Comparison of ENCODE assay signal across 14 mouse cellular contexts in genomic region chr2:7260186-7260585, GRCm38 (mm10).
DNase-seq lines count a peak whose midpoint lies in the region; TF ChIP-seq lines count a peak whose summit lies in the region.
"Had no signal": no experiment of that assay in that cellular context is flagged by ENCODE, and none has a peak within 500 bp of the region (broad histone marks: within the 10 kb centered on the region; RNA-seq: fewer than 3 reads in every experiment).

No protein-coding gene starts in this region.

- no peak overlapping the region; the same call in none of the 2 replicates for H3K27ac ChIP-seq in kidney, adult 2 months (ENCODE audit: insufficient read depth, low read depth, low read length)
- H3K27ac ChIP-seq: embryonic facial prominence, embryonic 13.5 days; neural tube, embryonic 13.5 days had no signal

- DNase-seq in kidney, adult 2 months: peak; percentile 44
- DNase-seq in kidney, postnatal 4 days: no peak
- peak; percentile 3 for DNase-seq in 3134 (ENCODE audit: extremely low read depth, insufficient read length, low spot score)
- peak; percentile 98 for DNase-seq in adipocyte (ENCODE audit: low spot score)
- DNase-seq in heart, adult 9 months (ENCODE audit: low spot score in 2 of 2): peak; percentile 75 to 79
- DNase-seq in cerebellum, postnatal 4 days (ENCODE audit: low spot score in 2 of 2): no peak
- DNase-seq in cerebellum, adult 11-12 months: no peak
- no peak for DNase-seq in layer of hippocampus, postnatal 14 days (ENCODE audit: low spot score in 2 of 2)
- DNase-seq: cerebellum, adult 11 months; lung, embryonic 14.5 days; midbrain, embryonic 14.5 days; thymus, postnatal 4 days had no signal

- 68% methylated on average over 4 of the region's 4 CpGs for WGBS in kidney, adult 2 months

- no peaks in the 10 kb centered on the region for H3K4me1 ChIP-seq in kidney, adult 2 months (ENCODE audit: control insufficient read depth, insufficient read depth, low read length)
- H3K4me1 ChIP-seq: embryonic facial prominence, embryonic 13.5 days; neural tube, embryonic 13.5 days had no signal

- no peaks in the 10 kb centered on the region for H3K36me3 ChIP-seq in kidney, adult 2 months (ENCODE audit: control insufficient read depth, insufficient read depth, low read length)
- H3K36me3 ChIP-seq: embryonic facial prominence, embryonic 13.5 days; neural tube, embryonic 13.5 days had no signal

- H3K27me3 ChIP-seq in kidney, adult 2 months (replicated peaks; ENCODE audit: control insufficient read depth, insufficient read depth, low read length): no peaks in the 10 kb centered on the region
- H3K27me3 ChIP-seq: embryonic facial prominence, embryonic 13.5 days; neural tube, embryonic 13.5 days had no signal

- H3K4me3 ChIP-seq in kidney, adult 2 months (ENCODE audit: insufficient read depth, low read depth, low read length): no peak overlapping the region
- H3K4me3 ChIP-seq: embryonic facial prominence, embryonic 13.5 days; neural tube, embryonic 13.5 days had no signal

- no peak for TF ChIP-seq POLR2A in kidney, adult 2 months (IDR thresholded peaks at IDR 0.05; ENCODE audit: low read depth, low read length)

- TF ChIP-seq CTCF in kidney, adult 2 months (conservative IDR thresholded peaks at IDR 0.05; ENCODE audit: insufficient read depth, insufficient read length, low read depth, low read length): no peak

Comparison
In these comparisons a context has a peak if more than half of its experiments do, and no peak if none do; other contexts are left out.
1. DNase-seq: peak in kidney, adult 2 months (single experiment), 3134 (single experiment), adipocyte (single experiment) and heart, adult 9 months (2 of 2); none in kidney, postnatal 4 days (0 of 2), cerebellum, postnatal 4 days (0 of 2), cerebellum, adult 11-12 months (single experiment) and layer of hippocampus, postnatal 14 days (0 of 2).